Mouse (Mus musculus): ENCODE data around the gene Fbxl4. TPM values are rescaled to one million over a fixed set of nuclear protein-coding genes. Genes with fewer than 3 reads are reported as not detected.

Fbxl4 gene
- total and polyA plus RNA-seq, 3 experiments = 4.5 TPM; not detected in 1

DNA sequence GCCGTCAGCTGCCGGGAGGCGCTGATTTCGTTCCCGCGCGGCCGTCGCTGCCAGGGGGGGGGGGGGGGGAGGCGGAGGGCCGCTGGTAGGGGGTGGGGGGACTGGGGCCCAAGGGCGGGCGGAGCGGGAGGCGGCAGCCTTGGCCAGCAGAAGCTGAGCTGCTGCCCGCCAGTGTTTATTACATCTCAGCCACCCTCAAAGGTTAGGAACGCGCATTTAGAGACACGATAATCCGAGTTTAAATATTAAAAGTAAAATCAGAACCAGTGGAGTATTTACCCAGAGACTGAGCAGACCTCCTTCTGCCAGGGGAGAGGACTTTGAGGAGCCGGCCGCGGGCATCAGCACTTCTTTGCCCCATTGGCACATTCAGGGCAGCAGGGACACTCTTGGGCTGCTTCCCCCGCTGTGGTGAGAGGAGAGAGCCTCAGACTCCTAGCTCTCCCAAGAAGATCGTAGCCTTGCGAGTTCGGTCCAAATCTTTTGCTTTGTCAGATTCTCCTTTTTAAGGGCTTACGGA is 120.4 kb downstream of the Fbxl4 start:
- H3K27me3 ChIP-seq (ENCODE audit: control insufficient read depth in 1 of 2, insufficient read depth in 2 of 2, low read length in 2 of 2) = no peaks in the 10 kb centered on the region
- no peaks in the 10 kb centered on the region for H3K36me3 ChIP-seq (ENCODE audit: control insufficient read depth in 1 of 2, insufficient read depth in 2 of 2, low read length in 2 of 2)
- no peak overlapping the region for H3K27ac ChIP-seq (ENCODE audit: control insufficient read depth, low read depth, low read length)
- H3K9ac ChIP-seq (ENCODE audit: control insufficient read depth, low read depth, low read length, poor library complexity, severe bottlenecking) = no peak overlapping the region
- no peak for TF ChIP-seq JUND (IDR thresholded peaks at IDR 0.05; ENCODE audit: low read depth, low read length)
- no peak for TF ChIP-seq ZKSCAN1 (IDR thresholded peaks at IDR 0.05; ENCODE audit: low read depth, low read length)
- no peak for TF ChIP-seq MYB (IDR thresholded peaks at IDR 0.05; ENCODE audit: low read depth, low read length)
- TF ChIP-seq ZMIZ1 (IDR thresholded peaks at IDR 0.05; ENCODE audit: low read depth, low read length) = no peak
- no peak for TF ChIP-seq UBTF (IDR thresholded peaks at IDR 0.05; ENCODE audit: borderline replicate concordance, insufficient read depth, low read depth, low read length)
- no peaks in the 10 kb centered on the region for H3K79me2 ChIP-seq (ENCODE audit: control insufficient read depth, insufficient read depth, low read length, poor library complexity)
- no peak overlapping the region for H3K4me3 ChIP-seq (ENCODE audit: control insufficient read depth in 1 of 2, insufficient read depth in 1 of 2, low read depth in 2 of 2, low read length in 2 of 2)
- no peak for DNase-seq (ENCODE audit: low read depth, low spot score)
- H3K9me3 ChIP-seq (replicated peaks; ENCODE audit: insufficient read depth, low read length) = no peaks in the 10 kb centered on the region
- H3K4me1 ChIP-seq (ENCODE audit: control insufficient read depth in 1 of 2, insufficient read depth in 2 of 2, low read length in 2 of 2) = no peaks in the 10 kb centered on the region

DNA sequence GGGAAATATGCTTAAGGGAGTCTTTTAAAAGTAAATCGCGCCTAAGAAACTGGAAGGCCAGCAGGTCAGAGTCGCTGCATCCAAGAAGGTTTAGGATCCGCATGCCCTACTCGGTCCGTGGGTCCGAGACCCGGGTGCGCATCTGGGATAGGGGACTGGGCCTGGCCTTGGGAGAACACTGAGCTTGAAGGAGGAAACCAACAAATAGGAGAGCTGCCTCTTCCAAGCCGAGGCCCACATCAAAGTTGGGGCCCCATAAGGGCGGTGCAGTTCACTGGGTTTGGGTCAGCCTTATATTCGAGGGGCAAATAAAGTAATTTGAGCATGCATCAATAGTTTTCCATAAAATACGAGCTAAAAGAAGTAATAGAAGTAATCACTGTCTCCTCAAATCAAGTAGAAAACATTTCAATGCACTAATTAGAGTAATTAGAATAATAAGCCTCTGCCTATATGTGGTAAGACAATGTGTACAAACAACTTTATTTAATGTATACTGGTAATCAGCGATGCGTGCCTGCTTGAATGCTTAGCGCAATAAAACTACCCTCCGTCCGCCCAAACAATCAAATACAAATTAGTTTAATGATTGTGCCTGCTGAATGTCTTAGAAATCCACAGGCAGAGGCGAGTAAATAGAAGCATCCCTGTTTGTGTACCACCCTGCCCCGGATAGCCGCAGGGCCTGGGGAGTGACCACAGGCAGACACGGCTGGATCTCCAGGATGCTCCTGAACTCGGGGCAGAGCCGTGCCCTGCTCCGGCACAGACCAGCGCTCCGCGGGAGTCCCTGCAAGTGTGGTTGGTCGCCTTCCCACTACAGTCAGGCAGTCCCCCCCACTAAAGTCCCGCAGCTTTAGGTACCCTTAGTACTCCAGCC is 121.4 kb downstream of the Fbxl4 start:
- no peaks in the 10 kb centered on the region for H3K79me2 ChIP-seq (ENCODE audit: control insufficient read depth, insufficient read depth, low read length, poor library complexity)
- H3K9ac ChIP-seq (ENCODE audit: control insufficient read depth, low read depth, low read length, poor library complexity, severe bottlenecking) = no peak overlapping the region
- TF ChIP-seq POLR2AphosphoS2 (IDR thresholded peaks at IDR 0.05; ENCODE audit: low read length) (no peak), ZNF384 (IDR thresholded peaks at IDR 0.05; ENCODE audit: low read depth, low read length) (no peak), MXI1 (IDR thresholded peaks at IDR 0.05; ENCODE audit: low read depth, low read length) (no peak), NRF1 (IDR thresholded peaks at IDR 0.05; ENCODE audit: insufficient read depth, low read depth, low read length, poor library complexity, severe bottlenecking) (no peak), USF2 (IDR thresholded peaks at IDR 0.05; ENCODE audit: borderline replicate concordance in 1 of 2, insufficient read depth in 1 of 2, low read depth in 1 of 2, low read length in 2 of 2) (no peak), JUND (IDR thresholded peaks at IDR 0.05; ENCODE audit: low read depth, low read length) (no peak)
- H3K4me1 ChIP-seq (ENCODE audit: control insufficient read depth in 1 of 2, insufficient read depth in 2 of 2, low read length in 2 of 2) = no peaks in the 10 kb centered on the region
- H3K4me3 ChIP-seq (ENCODE audit: control insufficient read depth in 1 of 2, insufficient read depth in 1 of 2, low read depth in 2 of 2, low read length in 2 of 2) = no peak overlapping the region
- H3K27ac ChIP-seq (ENCODE audit: control insufficient read depth, low read depth, low read length) = no peak overlapping the region
- H3K36me3 ChIP-seq (ENCODE audit: control insufficient read depth in 1 of 2, insufficient read depth in 2 of 2, low read length in 2 of 2) = no peaks in the 10 kb centered on the region
- no peaks in the 10 kb centered on the region for H3K9me3 ChIP-seq (replicated peaks; ENCODE audit: insufficient read depth, low read length)
- no peak for DNase-seq (ENCODE audit: low read depth, low spot score)
- H3K27me3 ChIP-seq (ENCODE audit: control insufficient read depth in 1 of 2, insufficient read depth in 2 of 2, low read length in 2 of 2) = no peaks in the 10 kb centered on the region

Data from MEL (cell line).